Mouse (Mus musculus): ENCODE measurements around the gene Sox4. TPM values are rescaled to one million over a fixed set of nuclear protein-coding genes. Genes with fewer than 3 reads are reported as not detected.

Sox4 gene
- 68.9 and 80.7 TPM in 2 replicates for polyA plus RNA-seq (2015; fragmentation: Nextera tagmentation; extraction: Ambion mirVana)

- ATAC-seq (ENCODE audit: insufficient number of reproducible peaks, insufficient read depth, low FRiP score, low TSS enrichment, low read depth): peak; percentile 90
- no peaks in the 10 kb centered on the region for H3K27me3 ChIP-seq
- under 1% methylated on average over 19 of the region's 19 CpGs for WGBS
- peaks cover 2% of the 10 kb centered on the region for H3K4me1 ChIP-seq
- peak within 1 kb of the TSS; percentile 100 for H3K9ac ChIP-seq
- H3K9me3 ChIP-seq: no peaks in the 10 kb centered on the region
- H3K4me3 ChIP-seq: peak within 1 kb of the TSS; percentile 83
- H3K4me2 ChIP-seq: peak within 1 kb of the TSS; percentile 62
- no peaks in the 10 kb centered on the region for H3K36me3 ChIP-seq
- H3K27ac ChIP-seq: peak within 1 kb of the TSS; percentile 100
These were observed at the start of gene Sox4 for GRCm38 (mm10) chr13:28953581-28953991. Sox4 (minus strand) TSS chr13:28953713.

GRCm38 (mm10) chr13:28991899-28992664 is 38.6 kb upstream of the Sox4 start:
- Histone ChIP-seq H3K9ac (no peak overlapping the region), H3K4me3 (no peak overlapping the region), H3K4me1 (peaks cover 11% of the 10 kb centered on the region), H3K27me3 (no peaks in the 10 kb centered on the region), H3K36me3 (no peaks in the 10 kb centered on the region), H3K27ac (no peak overlapping the region), H3K4me2 (no peak overlapping the region), H3K9me3 (no peaks in the 10 kb centered on the region)
- WGBS: 67% methylated on average over 7 of the region's 7 CpGs
- ATAC-seq (ENCODE audit: insufficient number of reproducible peaks, insufficient read depth, low FRiP score, low TSS enrichment, low read depth): no peak

- WGBS: 27% methylated on average over 16 of the region's 16 CpGs
- Histone ChIP-seq H3K27me3 (no peaks in the 10 kb centered on the region), H3K27ac (no peak overlapping the region), H3K4me1 (peaks cover 11% of the 10 kb centered on the region), H3K9ac (no peak overlapping the region), H3K36me3 (no peaks in the 10 kb centered on the region), H3K4me3 (no peak overlapping the region), H3K4me2 (no peak overlapping the region), H3K9me3 (no peaks in the 10 kb centered on the region)
- ATAC-seq (ENCODE audit: insufficient number of reproducible peaks, insufficient read depth, low FRiP score, low TSS enrichment, low read depth): no peak
These were observed 35.5 kb upstream of the Sox4 start for GRCm38 (mm10) chr13:28988751-28989703.

- Histone ChIP-seq H3K27me3 (no peaks in the 10 kb centered on the region), H3K9me3 (no peaks in the 10 kb centered on the region), H3K9ac (no peak overlapping the region), H3K4me1 (no peaks in the 10 kb centered on the region), H3K36me3 (no peaks in the 10 kb centered on the region), H3K27ac (no peak overlapping the region), H3K4me2 (no peak overlapping the region), H3K4me3 (no peak overlapping the region)
- ATAC-seq (ENCODE audit: insufficient number of reproducible peaks, insufficient read depth, low FRiP score, low TSS enrichment, low read depth): no peak
- 59% methylated on average over 4 of the region's 4 CpGs for WGBS
These were observed 27.2 kb upstream of the Sox4 start for GRCm38 (mm10) chr13:28980681-28981080.

- Histone ChIP-seq H3K9me3 (no peaks in the 10 kb centered on the region), H3K4me2 (no peak overlapping the region), H3K9ac (no peak overlapping the region), H3K4me3 (no peak overlapping the region), H3K27me3 (no peaks in the 10 kb centered on the region), H3K27ac (no peak overlapping the region), H3K36me3 (no peaks in the 10 kb centered on the region), H3K4me1 (no peaks in the 10 kb centered on the region)
- WGBS: 87% methylated on average over 4 of the region's 4 CpGs
- no peak for ATAC-seq (ENCODE audit: insufficient number of reproducible peaks, insufficient read depth, low FRiP score, low TSS enrichment, low read depth)
These were observed 21.5 kb upstream of the Sox4 start for GRCm38 (mm10) chr13:28975011-28975410.

GRCm38 (mm10) chr13:28974597-28974996 is 21.1 kb upstream of the Sox4 start:
- Histone ChIP-seq H3K27me3 (no peaks in the 10 kb centered on the region), H3K36me3 (no peaks in the 10 kb centered on the region), H3K9me3 (no peaks in the 10 kb centered on the region), H3K4me1 (no peaks in the 10 kb centered on the region), H3K4me3 (no peak overlapping the region), H3K27ac (no peak overlapping the region), H3K4me2 (no peak overlapping the region), H3K9ac (no peak overlapping the region)
- 72% methylated on average over 5 of the region's 5 CpGs for WGBS
- ATAC-seq (ENCODE audit: insufficient number of reproducible peaks, insufficient read depth, low FRiP score, low TSS enrichment, low read depth): no peak

- no peak overlapping the region for H3K4me3 ChIP-seq
- no peaks in the 10 kb centered on the region for H3K27me3 ChIP-seq
- H3K9ac ChIP-seq: no peak overlapping the region
- peaks cover 3% of the 10 kb centered on the region; the same call in 1 of the 2 replicates for H3K4me1 ChIP-seq
- no peak overlapping the region for H3K4me2 ChIP-seq
- H3K27ac ChIP-seq: no peak overlapping the region
- 97% methylated on average over 8 of the region's 8 CpGs for WGBS
- H3K9me3 ChIP-seq: no peaks in the 10 kb centered on the region
- ATAC-seq (ENCODE audit: insufficient number of reproducible peaks, insufficient read depth, low FRiP score, low TSS enrichment, low read depth): no peak
- no peaks in the 10 kb centered on the region for H3K36me3 ChIP-seq
These were observed 7.4 kb upstream of the Sox4 start for GRCm38 (mm10) chr13:28960916-28961315.

- H3K9me3 ChIP-seq: no peaks in the 10 kb centered on the region
- peak overlapping the region; percentile 58 for H3K4me3 ChIP-seq
- H3K36me3 ChIP-seq: no peaks in the 10 kb centered on the region
- H3K9ac ChIP-seq: peak overlapping the region; percentile 79
- H3K27ac ChIP-seq: peak overlapping the region; percentile 91
- no peaks in the 10 kb centered on the region for H3K27me3 ChIP-seq
- ATAC-seq (ENCODE audit: insufficient number of reproducible peaks, insufficient read depth, low FRiP score, low TSS enrichment, low read depth): peak; percentile 50
- peak overlapping the region; percentile 97 for H3K4me2 ChIP-seq
- under 1% methylated on average over 31 of the region's 31 CpGs for whole genome bisulfite sequencing
- H3K4me1 ChIP-seq: peaks cover 3% of the 10 kb centered on the region; the same call in 1 of the 2 replicates
These were observed 6.0 kb upstream of the Sox4 start for GRCm38 (mm10) chr13:28959458-28959978.

- Histone ChIP-seq H3K9me3 (no peaks in the 10 kb centered on the region), H3K27me3 (no peaks in the 10 kb centered on the region), H3K4me3 (peak overlapping the region; percentile 58), H3K4me2 (peak overlapping the region; percentile 97), H3K9ac (peak overlapping the region; percentile 79), H3K27ac (peak overlapping the region; percentile 91), H3K36me3 (no peaks in the 10 kb centered on the region), H3K4me1 (peaks cover 3% of the 10 kb centered on the region; the same call in 1 of the 2 replicates)
- ATAC-seq (ENCODE audit: insufficient number of reproducible peaks, insufficient read depth, low FRiP score, low TSS enrichment, low read depth): no peak
- WGBS: 1% methylated on average over 17 of the region's 17 CpGs
These were observed 5.5 kb upstream of the Sox4 start for GRCm38 (mm10) chr13:28959068-28959440.

GRCm38 (mm10) chr13:28958211-28959067 is 4.9 kb upstream of the Sox4 start:
- ATAC-seq (ENCODE audit: insufficient number of reproducible peaks, insufficient read depth, low FRiP score, low TSS enrichment, low read depth): peak; percentile 53
- Histone ChIP-seq H3K9me3 (no peaks in the 10 kb centered on the region), H3K4me1 (peaks cover 3% of the 10 kb centered on the region; the same call in 1 of the 2 replicates), H3K27me3 (no peaks in the 10 kb centered on the region), H3K9ac (peak overlapping the region; percentile 79), H3K36me3 (no peaks in the 10 kb centered on the region), H3K4me3 (peak overlapping the region; percentile 58), H3K27ac (peak overlapping the region; percentile 91), H3K4me2 (peak overlapping the region; percentile 97)
- WGBS: 1% methylated on average over 53 of the region's 54 CpGs
